Mouse (Mus musculus) bone marrow, adult 2 months (tissue): Measurements from ENCODE around the gene Mettl11b. TPM values are rescaled to one million over a fixed set of nuclear protein-coding genes. Genes with fewer than 3 reads are reported as not detected.

Experiments used
- H3K27ac ChIP-seq: fragments of 200-500 bp; 2 replicates; pipeline ENCODE4 v1.5.1; 2012; ENCODE audit warnings: low read depth, mild to moderate bottlenecking, control low read depth, inconsistent platforms, low read length; ENCODE audit not compliant: control insufficient read depth, poor library complexity, insufficient read depth
- H3K4me1 ChIP-seq: fragments of 200-500 bp; 2 replicates; pipeline ENCODE4 v1.6.1; 2011; ENCODE audit warnings: low read length; ENCODE audit not compliant: control insufficient read depth, insufficient read depth
- H3K4me3 ChIP-seq: fragments of 200-500 bp; replicated peaks from 2 replicates; pipeline ENCODE3; 2011; ENCODE audit warnings: mild to moderate bottlenecking, low read depth, low read length, control low read depth; ENCODE audit not compliant: control insufficient read depth
- CTCF ChIP-seq: fragments of 200-500 bp; IDR thresholded peaks from 2 replicates; pipeline ENCODE4 v1.5.1; 2011; ENCODE audit warnings: low read length, control low read depth; ENCODE audit not compliant: control insufficient read depth, insufficient read depth
- POLR2A ChIP-seq: fragments of 200-500 bp; IDR thresholded peaks from 2 replicates; pipeline ENCODE4 v1.6.1; 2011; ENCODE audit warnings: low read depth, mild to moderate bottlenecking, control low read depth, low read length, borderline replicate concordance; ENCODE audit not compliant: control insufficient read depth
- WGBS: fragments of 180-500 bp; shearing (Covaris S2); methylation state at CpG from one replicate; pipeline ENCODE4 v1.1.7; 2018; 5-methylcytosine and 5-hydroxymethylcytosine counted together
- polyA plus RNA-seq: library from polyadenylated mRNA; stranded (reverse); fragments of >200 nt; gene quantifications from 2 replicates; pipeline ENCODE4 v1.2.4, GENCODE M21; 2011; ENCODE audit warnings: low replicate concordance; ENCODE audit not compliant: missing spikeins, insufficient read depth, insufficient read length

The Mettl11b gene
- polyA plus RNA-seq, 1 experiment = not detected

DNA sequence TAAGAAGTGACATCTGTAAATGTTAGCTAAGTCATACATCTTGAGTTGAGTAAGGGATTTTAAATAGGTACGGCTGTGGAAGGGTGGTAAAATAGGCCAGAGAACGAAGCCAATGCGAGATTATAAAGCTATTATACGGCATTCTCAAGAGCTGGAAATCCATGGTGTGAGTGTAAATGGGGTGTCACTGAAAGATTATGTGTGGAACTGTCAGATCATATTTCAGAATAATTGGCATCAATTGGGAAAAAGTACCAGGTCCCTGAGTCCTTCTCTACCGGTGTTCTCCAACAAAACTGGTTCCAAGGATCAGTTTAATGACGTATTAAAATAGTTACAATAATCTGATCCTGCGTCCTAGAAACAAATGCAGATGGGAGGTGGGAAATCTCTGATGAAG is 24.5 kb downstream of the Mettl11b start:
- Histone ChIP-seq H3K4me3 (no peak overlapping the region), H3K4me1 (no peaks in the 10 kb centered on the region; the same call in 1 of the 2 replicates), H3K27ac (no peak overlapping the region)
- TF ChIP-seq CTCF (no peak), POLR2A (no peak)
- WGBS = 85% methylated on average over 7 of the region's 7 CpGs

DNA sequence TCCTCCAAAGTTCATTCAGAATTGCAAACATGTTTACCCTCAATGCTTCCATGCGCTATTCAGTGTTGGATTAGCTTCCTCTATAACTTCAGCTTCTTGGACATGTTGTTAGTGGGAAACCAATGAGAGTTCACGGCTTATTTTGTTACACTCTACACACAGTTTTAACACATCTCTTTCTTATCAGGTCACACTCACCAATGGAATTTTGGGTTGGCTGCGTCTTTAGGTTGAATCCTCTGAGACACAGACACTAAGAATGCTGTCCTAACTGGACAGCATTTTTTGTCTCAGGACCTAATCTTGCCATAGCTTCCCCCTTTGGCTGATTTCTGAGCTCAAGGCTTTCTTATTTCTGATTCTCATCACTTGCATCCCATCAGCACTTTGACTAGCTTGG is 25.3 kb downstream of the Mettl11b start:
- TF ChIP-seq POLR2A = no peak
- no peak for TF ChIP-seq CTCF
- Histone ChIP-seq H3K4me1 (no peaks in the 10 kb centered on the region; the same call in 1 of the 2 replicates), H3K27ac (no peak overlapping the region), H3K4me3 (no peak overlapping the region)
- WGBS = 87% methylated on average over 3 of the region's 3 CpGs

- 83% methylated on average over 3 of the region's 3 CpGs for WGBS
These were observed 33.2 kb downstream of the Mettl11b start for GRCm38 (mm10) chr1:163691860-163692259.

GRCm38 (mm10) chr1:163682935-163683430 is 42.0 kb downstream of the Mettl11b start:
- Histone ChIP-seq H3K4me1 (no peaks in the 10 kb centered on the region), H3K27ac (no peak overlapping the region), H3K4me3 (no peak overlapping the region)
- no peak for TF ChIP-seq CTCF
- TF ChIP-seq POLR2A = no peak
- 78% methylated on average over 2 of the region's 2 CpGs for WGBS

More at GRCm38 (mm10) chr1:163691860-163692259, 33.2 kb downstream of the Mettl11b start:
- no peaks in the 10 kb centered on the region; the same call in 1 of the 2 replicates for H3K4me1 ChIP-seq
- no peak overlapping the region for H3K4me3 ChIP-seq
- no peak for TF ChIP-seq POLR2A
- no peak for TF ChIP-seq CTCF
- H3K27ac ChIP-seq = no peak overlapping the region

DNA sequence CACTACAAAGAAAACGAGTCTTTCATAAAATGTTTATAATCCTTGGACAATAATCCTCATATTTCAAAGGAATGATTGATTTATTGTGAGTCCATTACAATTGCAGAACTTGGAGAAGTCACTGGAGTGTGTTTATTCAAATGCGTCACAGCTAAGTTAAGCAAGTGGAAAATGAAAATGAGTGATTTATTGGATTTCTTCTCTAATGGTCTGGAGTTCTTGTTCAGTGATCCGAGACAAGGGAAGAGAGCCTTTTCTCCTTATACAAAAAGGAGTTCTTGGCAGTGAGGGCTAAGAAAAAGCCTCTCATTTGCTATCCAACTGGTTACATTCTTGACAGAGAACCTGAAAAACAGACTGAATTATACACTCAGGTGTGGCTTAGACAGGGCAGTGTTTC is 42.9 kb downstream of the Mettl11b start:
- Histone ChIP-seq H3K27ac (no peak overlapping the region), H3K4me1 (no peaks in the 10 kb centered on the region), H3K4me3 (no peak overlapping the region)
- WGBS = 66% methylated on average over 3 of the region's 3 CpGs
- TF ChIP-seq POLR2A = no peak
- no peak for TF ChIP-seq CTCF

DNA sequence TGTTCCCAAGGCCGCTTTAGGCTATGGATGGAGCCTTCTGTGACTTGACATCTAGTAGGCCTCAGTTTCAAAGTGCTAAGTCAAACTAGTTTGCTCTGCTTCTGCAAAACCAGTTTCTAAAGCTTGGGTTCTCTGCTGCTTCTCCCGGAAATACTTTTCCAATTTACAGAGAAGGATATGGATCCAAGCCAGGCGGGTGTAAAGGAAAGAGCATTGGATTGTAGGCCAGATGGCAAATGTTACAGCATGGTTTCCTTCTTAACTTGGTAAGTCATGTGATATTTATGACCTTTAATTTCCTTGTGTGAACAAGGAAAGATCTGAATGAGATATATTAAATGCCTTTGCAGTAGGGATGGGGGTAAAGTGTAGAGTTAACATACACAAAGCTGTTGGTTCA is 52.2 kb downstream of the Mettl11b start:
- Histone ChIP-seq H3K4me1 (no peaks in the 10 kb centered on the region), H3K27ac (no peak overlapping the region), H3K4me3 (no peak overlapping the region)
- 77% methylated on average over 3 of the region's 3 CpGs for WGBS
- no peak for TF ChIP-seq CTCF

- no peak for TF ChIP-seq CTCF
- no peak for TF ChIP-seq POLR2A
- no peak overlapping the region for H3K4me3 ChIP-seq
- H3K27ac ChIP-seq = no peak overlapping the region
- no peaks in the 10 kb centered on the region for H3K4me1 ChIP-seq
- WGBS = 78% methylated on average over 4 of the region's 4 CpGs
These were observed 53.7 kb downstream of the Mettl11b start for GRCm38 (mm10) chr1:163671326-163671725.

DNA sequence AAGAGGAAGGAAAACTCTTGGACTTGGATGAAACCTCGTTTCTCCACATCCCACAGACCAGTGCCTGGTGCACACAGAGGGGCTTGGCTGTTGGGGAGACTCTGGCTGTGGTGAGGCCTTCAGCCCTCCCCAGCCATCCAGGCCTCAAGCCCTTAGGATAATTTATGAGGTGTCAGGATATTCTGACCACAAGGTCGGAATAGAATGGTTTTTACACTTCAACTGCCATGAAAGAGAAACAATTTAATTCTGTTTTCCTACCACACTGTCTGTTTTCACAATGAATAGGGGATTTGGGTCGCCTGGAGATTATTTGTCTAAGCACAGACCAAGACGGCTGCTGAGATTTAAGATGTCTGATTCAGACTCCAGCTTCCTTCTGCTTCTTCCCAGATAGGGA is 54.3 kb downstream of the Mettl11b start:
- TF ChIP-seq CTCF = no peak
- no peak for TF ChIP-seq POLR2A
- WGBS = 34% methylated on average over 4 of the region's 4 CpGs

GRCm38 (mm10) chr1:163669936-163670335 is 55.1 kb downstream of the Mettl11b start:
- WGBS = 90% methylated on average over 4 of the region's 4 CpGs
- Histone ChIP-seq H3K4me1 (no peaks in the 10 kb centered on the region), H3K4me3 (no peak overlapping the region), H3K27ac (no peak overlapping the region)
- TF ChIP-seq POLR2A = no peak
- no peak for TF ChIP-seq CTCF

More for the DNA sequence above, 54.3 kb downstream of the Mettl11b start:
- no peak overlapping the region for H3K27ac ChIP-seq
- no peak overlapping the region for H3K4me3 ChIP-seq
- H3K4me1 ChIP-seq = no peaks in the 10 kb centered on the region
